Mouse (Mus musculus): ENCODE measurements around the gene Cbx1. TPM values are rescaled to one million over a fixed set of nuclear protein-coding genes. Genes with fewer than 3 reads are reported as not detected.

The Cbx1 gene
- total and polyA plus RNA-seq, 3 experiments = 132 to 368 (median 152) TPM

GRCm38 (mm10) chr11:96774536-96774935 lies 14.4 kb upstream of the Cbx1 start:
- Histone ChIP-seq H3K36me3 (ENCODE audit: control insufficient read depth in 1 of 2, insufficient read depth in 2 of 2, low read length in 2 of 2) (peaks cover 5 to 6% of the 10 kb centered on the region in 2 experiments; a peak in 3 of 4 replicates), H3K4me1 (ENCODE audit: control insufficient read depth in 1 of 2, insufficient read depth in 2 of 2, low read length in 2 of 2) (no peaks in the 10 kb centered on the region; a peak in 2 of 4 replicates), H3K4me3 (ENCODE audit: control insufficient read depth in 1 of 2, insufficient read depth in 1 of 2, low read depth in 2 of 2, low read length in 2 of 2) (no peak overlapping the region), H3K9ac (ENCODE audit: control insufficient read depth, low read depth, low read length, poor library complexity, severe bottlenecking) (no peak overlapping the region), H3K27ac (ENCODE audit: control insufficient read depth, low read depth, low read length) (no peak overlapping the region), H3K27me3 (ENCODE audit: control insufficient read depth in 1 of 2, insufficient read depth in 2 of 2, low read length in 2 of 2) (no peaks in the 10 kb centered on the region), H3K9me3 (replicated peaks; ENCODE audit: insufficient read depth, low read length) (no peaks in the 10 kb centered on the region), H3K79me2 (ENCODE audit: control insufficient read depth, insufficient read depth, low read length, poor library complexity) (peaks cover 7% of the 10 kb centered on the region)
- DNase-seq (ENCODE audit: low read depth, low spot score) = peak; percentile 51
- TF ChIP-seq CTCF (IDR thresholded peaks at IDR 0.05 in 2 of 3, conservative IDR thresholded peaks at IDR 0.05 in 1 of 3; ENCODE audit: control insufficient read depth in 1 of 3, insufficient read depth in 1 of 3, low read depth in 2 of 3, low read length in 3 of 3, poor library complexity in 1 of 3, severe bottlenecking in 1 of 3) = peak in 2 of 3 experiments; percentile 20 to 42; a peak in 2 of 6 replicates
- TF ChIP-seq CHD1 (IDR thresholded peaks at IDR 0.05; ENCODE audit: low read depth, low read length) = no peak
- 0 out of 2 replicates have a peak, but pooled peaks have one; percentile 14 for TF ChIP-seq BHLHE40 (IDR thresholded peaks at IDR 0.05; ENCODE audit: borderline replicate concordance, low read depth, low read length)

- H3K9me3 ChIP-seq (replicated peaks; ENCODE audit: insufficient read depth, low read length) = no peaks in the 10 kb centered on the region
- TF ChIP-seq EP300 (IDR thresholded peaks at IDR 0.05; ENCODE audit: low read depth in 1 of 2, low read length in 2 of 2) (no peak), CTCF (IDR thresholded peaks at IDR 0.05 in 2 of 3, conservative IDR thresholded peaks at IDR 0.05 in 1 of 3; ENCODE audit: control insufficient read depth in 1 of 3, insufficient read depth in 1 of 3, low read depth in 2 of 3, low read length in 3 of 3, poor library complexity in 1 of 3, severe bottlenecking in 1 of 3) (no peak), RAD21 (IDR thresholded peaks at IDR 0.05; ENCODE audit: low read depth, low read length) (no peak), POLR2AphosphoS2 (IDR thresholded peaks at IDR 0.05; ENCODE audit: low read length) (no peak), NRF1 (IDR thresholded peaks at IDR 0.05; ENCODE audit: insufficient read depth, low read depth, low read length, poor library complexity, severe bottlenecking) (no peak), MAFK (IDR thresholded peaks at IDR 0.05; ENCODE audit: borderline replicate concordance, low read depth, low read length) (no peak), MYB (IDR thresholded peaks at IDR 0.05; ENCODE audit: low read depth, low read length) (no peak), TBP (IDR thresholded peaks at IDR 0.05; ENCODE audit: low read depth, low read length) (no peak), BHLHE40 (IDR thresholded peaks at IDR 0.05; ENCODE audit: borderline replicate concordance, low read depth, low read length) (no peak), UBTF (IDR thresholded peaks at IDR 0.05; ENCODE audit: borderline replicate concordance, insufficient read depth, low read depth, low read length) (no peak), MAZ (IDR thresholded peaks at IDR 0.05; ENCODE audit: low read depth, low read length) (no peak)
- H3K4me1 ChIP-seq (ENCODE audit: control insufficient read depth in 1 of 2, insufficient read depth in 2 of 2, low read length in 2 of 2) = no peaks in the 10 kb centered on the region; a peak in 2 of 4 replicates
- DNase-seq (ENCODE audit: low read depth, low spot score) = no peak
- H3K9ac ChIP-seq (ENCODE audit: control insufficient read depth, low read depth, low read length, poor library complexity, severe bottlenecking) = no peak overlapping the region
- no peaks in the 10 kb centered on the region for H3K27me3 ChIP-seq (ENCODE audit: control insufficient read depth in 1 of 2, insufficient read depth in 2 of 2, low read length in 2 of 2)
- H3K79me2 ChIP-seq (ENCODE audit: control insufficient read depth, insufficient read depth, low read length, poor library complexity) = peaks cover 7% of the 10 kb centered on the region
- no peak overlapping the region for H3K27ac ChIP-seq (ENCODE audit: control insufficient read depth, low read depth, low read length)
- H3K4me3 ChIP-seq (ENCODE audit: control insufficient read depth in 1 of 2, insufficient read depth in 1 of 2, low read depth in 2 of 2, low read length in 2 of 2) = no peak overlapping the region
- peaks cover 3 to 6% of the 10 kb centered on the region in 2 experiments; a peak in 3 of 4 replicates for H3K36me3 ChIP-seq (ENCODE audit: control insufficient read depth in 1 of 2, insufficient read depth in 2 of 2, low read length in 2 of 2)
These were observed 13.9 kb upstream of the Cbx1 start for GRCm38 (mm10) chr11:96775063-96775462.

GRCm38 (mm10) chr11:96775665-96776064 lies 13.3 kb upstream of the Cbx1 start:
- TF ChIP-seq MXI1 (IDR thresholded peaks at IDR 0.05; ENCODE audit: low read depth, low read length) (no peak), TBP (IDR thresholded peaks at IDR 0.05; ENCODE audit: low read depth, low read length) (no peak), JUND (IDR thresholded peaks at IDR 0.05; ENCODE audit: low read depth, low read length) (no peak), ZKSCAN1 (IDR thresholded peaks at IDR 0.05; ENCODE audit: low read depth, low read length) (no peak), TAL1 (IDR thresholded peaks at IDR 0.05; ENCODE audit: low read length) (no peak), HCFC1 (IDR thresholded peaks at IDR 0.05; ENCODE audit: low read depth, low read length) (no peak), MYC (IDR thresholded peaks at IDR 0.05; ENCODE audit: low read depth, low read length) (no peak), CHD2 (IDR thresholded peaks at IDR 0.05; ENCODE audit: low read length) (no peak), MAFK (IDR thresholded peaks at IDR 0.05; ENCODE audit: borderline replicate concordance, low read depth, low read length) (no peak), EP300 (IDR thresholded peaks at IDR 0.05; ENCODE audit: low read depth in 1 of 2, low read length in 2 of 2) (no peak), MAX (IDR thresholded peaks at IDR 0.05; ENCODE audit: low read length) (no peak), GABPA (IDR thresholded peaks at IDR 0.05; ENCODE audit: low read depth, low read length) (no peak), MAZ (IDR thresholded peaks at IDR 0.05; ENCODE audit: low read depth, low read length) (no peak), BHLHE40 (IDR thresholded peaks at IDR 0.05; ENCODE audit: borderline replicate concordance, low read depth, low read length) (no peak), UBTF (IDR thresholded peaks at IDR 0.05; ENCODE audit: borderline replicate concordance, insufficient read depth, low read depth, low read length) (no peak)
- H3K27ac ChIP-seq (ENCODE audit: control insufficient read depth, low read depth, low read length) = no peak overlapping the region
- H3K4me1 ChIP-seq (ENCODE audit: control insufficient read depth in 1 of 2, insufficient read depth in 2 of 2, low read length in 2 of 2) = no peaks in the 10 kb centered on the region; a peak in 2 of 4 replicates
- no peak overlapping the region for H3K4me3 ChIP-seq (ENCODE audit: control insufficient read depth in 1 of 2, insufficient read depth in 1 of 2, low read depth in 2 of 2, low read length in 2 of 2)
- no peak for DNase-seq (ENCODE audit: low read depth, low spot score)
- H3K9me3 ChIP-seq (replicated peaks; ENCODE audit: insufficient read depth, low read length) = no peaks in the 10 kb centered on the region
- no peak overlapping the region for H3K9ac ChIP-seq (ENCODE audit: control insufficient read depth, low read depth, low read length, poor library complexity, severe bottlenecking)
- no peaks in the 10 kb centered on the region for H3K27me3 ChIP-seq (ENCODE audit: control insufficient read depth in 1 of 2, insufficient read depth in 2 of 2, low read length in 2 of 2)
- peaks cover 3 to 6% of the 10 kb centered on the region in 2 experiments; a peak in 3 of 4 replicates for H3K36me3 ChIP-seq (ENCODE audit: control insufficient read depth in 1 of 2, insufficient read depth in 2 of 2, low read length in 2 of 2)
- H3K79me2 ChIP-seq (ENCODE audit: control insufficient read depth, insufficient read depth, low read length, poor library complexity) = peaks cover 7% of the 10 kb centered on the region

Data from MEL (cell line).